Mouse (Mus musculus) ZHBTc4 (cell line): ENCODE measurements around the gene Bean1.
A peak's percentile ranks its signal among the peaks of the same experiment; 100 is the strongest.

Source experiments
- DNase-seq: peaks from one replicate; pipeline ENCODE4 v3.0.0-alpha.2; 2011; ENCODE audit warnings: low read depth, low spot score

Gene Bean1

GRCm38 (mm10) chr8:104171050-104171620 is 893 bp downstream of the Bean1 start:
- DNase-seq: peak; percentile 12

- no peak for DNase-seq
Measured at GRCm38 (mm10) chr8:104172420-104172819, 2.2 kb downstream of the Bean1 start.

- DNase-seq: no peak
Measured at GRCm38 (mm10) chr8:104175848-104176527, 5.7 kb downstream of the Bean1 start.

- DNase-seq: no peak
Measured at GRCm38 (mm10) chr8:104177054-104177453, 6.8 kb downstream of the Bean1 start.

- no peak for DNase-seq
Measured at GRCm38 (mm10) chr8:104184905-104185304, 14.7 kb downstream of the Bean1 start.

GRCm38 (mm10) chr8:104186827-104187226 is 16.6 kb downstream of the Bean1 start:
- DNase-seq: no peak

- DNase-seq: no peak
Measured at GRCm38 (mm10) chr8:104187622-104188021, 17.4 kb downstream of the Bean1 start.

- DNase-seq: no peak
Measured at GRCm38 (mm10) chr8:104188459-104188858, 18.2 kb downstream of the Bean1 start.

GRCm38 (mm10) chr8:104190777-104191468 is 20.7 kb downstream of the Bean1 start:
- DNase-seq: no peak

GRCm38 (mm10) chr8:104191496-104191895 is 21.3 kb downstream of the Bean1 start:
- DNase-seq: no peak

GRCm38 (mm10) chr8:104199802-104200201 is 29.6 kb downstream of the Bean1 start:
- no peak for DNase-seq

- DNase-seq: no peak
Measured at GRCm38 (mm10) chr8:104201622-104202021, 31.4 kb downstream of the Bean1 start.

- no peak for DNase-seq
Measured at GRCm38 (mm10) chr8:104202320-104202719, 32.1 kb downstream of the Bean1 start.

- DNase-seq: peak; percentile 8
Measured at GRCm38 (mm10) chr8:104205292-104205691, 35.0 kb downstream of the Bean1 start.

GRCm38 (mm10) chr8:104217601-104218000 is 47.4 kb downstream of the Bean1 start:
- DNase-seq: no peak

- DNase-seq: peak; percentile 83
Measured at GRCm38 (mm10) chr8:104219079-104219478, 48.8 kb downstream of the Bean1 start.

- DNase-seq: peak; percentile 79
Measured at GRCm38 (mm10) chr8:104219806-104220205, 49.6 kb downstream of the Bean1 start.

GRCm38 (mm10) chr8:104227048-104227447 is 56.8 kb downstream of the Bean1 start:
- no peak for DNase-seq

GRCm38 (mm10) chr8:104230377-104230776 is 60.1 kb downstream of the Bean1 start:
- no peak for DNase-seq

- no peak for DNase-seq
Measured at GRCm38 (mm10) chr8:104232039-104232438, 61.8 kb downstream of the Bean1 start.

GRCm38 (mm10) chr8:104232919-104233318 is 62.7 kb downstream of the Bean1 start:
- no peak for DNase-seq

- DNase-seq: peak; percentile 46
Measured at GRCm38 (mm10) chr8:104234573-104234972, 64.3 kb downstream of the Bean1 start.

GRCm38 (mm10) chr8:104239418-104239861 is 69.2 kb downstream of the Bean1 start:
- DNase-seq: no peak
